Mouse (Mus musculus) myocyte (in vitro differentiated cells): Measurements from ENCODE around the gene Clnk. TPM values are rescaled to one million over a fixed set of nuclear protein-coding genes. Genes with fewer than 3 reads are reported as not detected.

ENCODE experiments used
- H3K27me3 ChIP-seq: one replicate; pipeline ENCODE4 v1.6.1; 2011; ENCODE audit not compliant: control insufficient read depth, insufficient read depth, insufficient read length
- H3K36me3 ChIP-seq: one replicate; pipeline ENCODE4 v1.6.1; 2011; ENCODE audit not compliant: control insufficient read depth, insufficient read depth
- H3K4me2 ChIP-seq: one replicate; pipeline ENCODE4 v1.6.1; 2011; ENCODE audit warnings: low read depth, control low read depth
- H3K4me3 ChIP-seq: one replicate; pipeline ENCODE4 v1.5.1; 2011; ENCODE audit warnings: mild to moderate bottlenecking, control low read depth, moderate library complexity
- H3K79me2 ChIP-seq: one replicate; pipeline ENCODE4 v1.6.1; 2011; ENCODE audit not compliant: control insufficient read depth, insufficient read depth
- H3ac ChIP-seq: one replicate; pipeline ENCODE4 v1.6.1; 2011; ENCODE audit not compliant: control insufficient read depth, insufficient read length
- CEBPB ChIP-seq: IDR thresholded peaks from 2 replicates; pipeline ENCODE4 v1.6.1; 2011; ENCODE audit warnings: mild to moderate bottlenecking, moderate library complexity; ENCODE audit not compliant: poor library complexity, insufficient read depth, severe bottlenecking
- E2F4 ChIP-seq: IDR thresholded peaks from one replicate; pipeline ENCODE4 v1.6.1; 2011; ENCODE audit warnings: mild to moderate bottlenecking, control low read depth, moderate library complexity; ENCODE audit not compliant: insufficient read depth
- MAX ChIP-seq: IDR thresholded peaks from one replicate; pipeline ENCODE4 v1.6.1; 2011; ENCODE audit warnings: low read depth, mild to moderate bottlenecking, control low read depth
- MYOD1 ChIP-seq, 3 experiments: IDR thresholded peaks; one replicate each; pipeline ENCODE4 v1.6.1; 2011; ENCODE audit warnings: control low read depth in 2 of 3, low read depth in 2 of 3, mild to moderate bottlenecking in 2 of 3, moderate library complexity in 1 of 3; ENCODE audit not compliant: insufficient read length in 2 of 3, control insufficient read depth in 1 of 3
- MYOG ChIP-seq, 3 experiments: IDR thresholded peaks; one replicate each; pipeline ENCODE4 v1.6.1; 2011; ENCODE audit warnings: control low read depth in 2 of 3, low read depth in 2 of 3, mild to moderate bottlenecking in 2 of 3; ENCODE audit not compliant: insufficient read length in 2 of 3, control insufficient read depth in 1 of 3, insufficient read depth in 1 of 3
- POLR2A ChIP-seq: IDR thresholded peaks from one replicate; pipeline ENCODE4 v1.6.1; 2011; ENCODE audit warnings: low read depth, mild to moderate bottlenecking, control low read depth, moderate library complexity; ENCODE audit not compliant: insufficient read length
- POLR2AphosphoS2 ChIP-seq: IDR thresholded peaks from one replicate; pipeline ENCODE4 v1.6.1; 2011; ENCODE audit warnings: low read depth, control low read depth; ENCODE audit not compliant: insufficient read length
- REST ChIP-seq: IDR thresholded peaks from one replicate; pipeline ENCODE4 v1.6.1; 2011; ENCODE audit warnings: mild to moderate bottlenecking, control low read depth, moderate library complexity; ENCODE audit not compliant: insufficient read depth, insufficient read length
- SRF ChIP-seq: IDR thresholded peaks from one replicate; pipeline ENCODE4 v1.6.1; 2011; ENCODE audit warnings: low read depth; ENCODE audit not compliant: control insufficient read depth, insufficient read length
- TCF12 ChIP-seq: IDR thresholded peaks from one replicate; pipeline ENCODE4 v1.6.1; 2011; ENCODE audit warnings: mild to moderate bottlenecking, control low read depth; ENCODE audit not compliant: poor library complexity, insufficient read depth, severe bottlenecking
- TCF3 ChIP-seq: IDR thresholded peaks from one replicate; pipeline ENCODE4 v1.6.1; 2011; ENCODE audit warnings: low read depth, control low read depth; ENCODE audit not compliant: insufficient read length
- USF1 ChIP-seq: IDR thresholded peaks from one replicate; pipeline ENCODE4 v1.6.1; 2011; ENCODE audit warnings: low read depth, mild to moderate bottlenecking, control low read depth, moderate library complexity
- polyA plus RNA-seq: library from polyadenylated mRNA; unstranded; fragments of >200 nt; fragmentation: generic; extraction: Trizol; gene quantifications from one replicate; pipeline ENCODE4 v1.2.1, GENCODE M21; 2012; ENCODE audit warnings: missing spikeins

The Clnk gene
- polyA plus RNA-seq, 1 experiment = not detected

DNA sequence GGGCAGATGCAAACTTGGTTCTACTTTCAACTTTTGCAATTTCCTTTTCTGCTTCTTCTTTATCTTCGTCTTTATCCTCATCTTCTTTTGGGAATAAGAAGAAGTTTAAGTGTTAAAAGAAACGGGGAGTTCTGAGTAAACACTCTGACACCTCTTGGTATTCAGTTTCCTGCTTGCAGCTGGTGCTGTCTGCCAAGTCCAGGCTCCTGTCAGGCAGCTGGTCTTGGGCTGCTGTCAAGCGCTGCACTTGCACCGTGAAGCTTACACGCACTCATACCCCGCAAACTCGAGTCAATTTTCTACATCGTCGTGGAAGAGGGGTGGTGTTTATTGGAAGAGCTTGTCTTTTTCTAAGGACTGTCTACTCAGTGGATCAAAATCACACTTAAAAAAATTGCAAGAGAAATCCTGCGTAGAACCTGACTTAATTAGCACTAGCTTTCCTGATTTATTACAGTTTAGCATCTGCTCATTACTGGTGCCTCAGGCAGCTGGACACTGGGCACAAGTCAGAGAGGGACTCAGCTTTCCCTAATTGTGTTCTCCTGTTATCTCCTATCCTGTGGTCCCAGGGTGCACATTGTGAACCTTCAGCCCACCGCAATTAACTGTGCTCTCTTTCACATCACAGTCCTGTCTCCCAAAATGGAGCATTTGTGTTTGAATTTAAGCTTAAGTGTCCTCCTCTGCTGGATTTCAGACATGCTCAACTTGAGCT lies 3.5 kb upstream of the Clnk start:
- Histone ChIP-seq H3K4me3 (no peak overlapping the region), H3ac (no peak overlapping the region), H3K27me3 (no peaks in the 10 kb centered on the region), H3K36me3 (no peaks in the 10 kb centered on the region), H3K4me2 (peak overlapping the region; percentile 47), H3K79me2 (no peaks in the 10 kb centered on the region)
- TF ChIP-seq MYOD1 (IDR thresholded peaks at IDR 0.05; ENCODE audit: control insufficient read depth in 1 of 3, insufficient read length in 2 of 3, low read depth in 2 of 3) (peak; percentile 84 to 90 (median 88)), POLR2AphosphoS2 (no peak), MYOG (IDR thresholded peaks at IDR 0.05; ENCODE audit: control insufficient read depth in 1 of 3, insufficient read depth in 1 of 3, insufficient read length in 2 of 3, low read depth in 2 of 3) (peak in 1 of 3 experiments; percentile 15), E2F4 (no peak)

DNA sequence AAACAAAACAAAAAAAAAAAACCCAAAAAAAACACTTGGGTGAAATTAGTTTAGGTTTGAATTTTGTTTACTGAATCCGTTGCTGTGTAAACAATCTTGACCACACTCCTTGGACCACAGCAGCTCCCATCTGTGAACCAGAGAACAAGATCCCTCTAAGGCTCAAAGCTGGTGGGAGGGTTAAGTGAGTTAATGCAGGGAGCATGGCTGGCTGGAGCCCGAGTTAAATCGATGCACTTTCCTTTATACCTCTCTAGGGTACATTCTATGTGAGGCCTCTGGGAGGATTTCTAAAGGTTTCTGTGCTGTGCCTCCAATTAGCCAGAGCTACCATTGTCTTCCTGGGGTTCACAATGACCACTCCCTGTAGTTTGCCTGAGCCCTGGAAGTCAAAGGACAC lies 1.2 kb downstream of the Clnk start:
- Histone ChIP-seq H3K36me3 (no peaks in the 10 kb centered on the region), H3ac (no peak overlapping the region), H3K79me2 (no peaks in the 10 kb centered on the region), H3K27me3 (no peaks in the 10 kb centered on the region), H3K4me2 (no peak overlapping the region), H3K4me3 (no peak overlapping the region)
- TF ChIP-seq MYOD1 (IDR thresholded peaks at IDR 0.05; ENCODE audit: control insufficient read depth in 1 of 3, insufficient read length in 2 of 3, low read depth in 2 of 3) (no peak), SRF (no peak), REST (no peak), TCF3 (no peak)

DNA sequence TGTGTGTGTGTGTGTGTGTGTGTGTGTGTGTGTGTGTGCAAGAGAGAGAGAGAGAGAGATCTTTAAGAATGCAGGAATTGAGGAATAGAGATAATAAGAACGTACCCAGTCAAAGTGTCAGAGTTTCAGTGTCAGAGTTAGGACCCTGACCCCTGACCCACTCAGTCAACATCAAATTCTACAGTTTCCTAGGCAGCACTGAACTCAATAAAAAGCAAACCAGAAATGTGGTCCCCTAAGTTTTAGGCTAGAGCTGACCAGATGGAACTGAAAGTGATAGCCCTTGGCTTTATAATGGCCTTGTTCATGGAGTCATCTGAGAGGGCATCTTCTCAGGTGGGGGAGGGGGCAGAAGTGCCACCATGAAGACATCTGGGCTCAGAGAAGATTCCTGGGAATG lies 1.7 kb downstream of the Clnk start:
- no peaks in the 10 kb centered on the region for H3K79me2 ChIP-seq
- TF ChIP-seq MYOG (IDR thresholded peaks at IDR 0.05; ENCODE audit: control insufficient read depth in 1 of 3, insufficient read depth in 1 of 3, insufficient read length in 2 of 3, low read depth in 2 of 3) = no peak
- no peak for TF ChIP-seq CEBPB
- TF ChIP-seq POLR2AphosphoS2 = no peak
- TF ChIP-seq MYOD1 (IDR thresholded peaks at IDR 0.05; ENCODE audit: control insufficient read depth in 1 of 3, insufficient read length in 2 of 3, low read depth in 2 of 3) = no peak
- TF ChIP-seq USF1 = no peak
- no peaks in the 10 kb centered on the region for H3K36me3 ChIP-seq
- H3K4me2 ChIP-seq = no peak overlapping the region
- H3K27me3 ChIP-seq = no peaks in the 10 kb centered on the region
- H3K4me3 ChIP-seq = no peak overlapping the region
- no peak overlapping the region for H3ac ChIP-seq

DNA sequence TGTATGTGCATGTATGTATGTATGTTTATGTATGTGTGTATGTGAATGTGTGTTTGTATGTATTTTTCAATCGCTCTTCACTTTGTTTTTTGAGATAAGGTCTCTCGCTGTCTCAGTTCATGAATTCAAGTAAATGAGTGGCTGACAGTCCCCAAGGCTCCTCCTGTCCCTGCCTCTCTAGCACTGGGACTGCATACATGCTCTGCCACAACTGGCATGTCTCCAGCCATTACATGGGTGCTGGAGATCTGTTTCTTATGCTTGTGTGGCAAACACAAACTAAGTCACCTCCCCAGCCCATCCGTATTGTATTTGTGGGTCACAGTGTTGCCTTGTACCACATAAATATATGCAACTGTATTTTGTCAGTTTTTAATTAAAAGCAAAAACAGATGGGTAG lies 3.7 kb downstream of the Clnk start:
- TF ChIP-seq REST (no peak), E2F4 (no peak), USF1 (no peak), TCF12 (no peak), MAX (no peak), POLR2A (no peak), TCF3 (no peak), CEBPB (no peak), POLR2AphosphoS2 (no peak), MYOG (IDR thresholded peaks at IDR 0.05; ENCODE audit: control insufficient read depth in 1 of 3, insufficient read depth in 1 of 3, insufficient read length in 2 of 3, low read depth in 2 of 3) (no peak), SRF (no peak), MYOD1 (IDR thresholded peaks at IDR 0.05; ENCODE audit: control insufficient read depth in 1 of 3, insufficient read length in 2 of 3, low read depth in 2 of 3) (no peak)
- Histone ChIP-seq H3K36me3 (no peaks in the 10 kb centered on the region), H3K79me2 (no peaks in the 10 kb centered on the region), H3ac (no peak overlapping the region), H3K27me3 (no peaks in the 10 kb centered on the region), H3K4me2 (no peak overlapping the region), H3K4me3 (no peak overlapping the region)

DNA sequence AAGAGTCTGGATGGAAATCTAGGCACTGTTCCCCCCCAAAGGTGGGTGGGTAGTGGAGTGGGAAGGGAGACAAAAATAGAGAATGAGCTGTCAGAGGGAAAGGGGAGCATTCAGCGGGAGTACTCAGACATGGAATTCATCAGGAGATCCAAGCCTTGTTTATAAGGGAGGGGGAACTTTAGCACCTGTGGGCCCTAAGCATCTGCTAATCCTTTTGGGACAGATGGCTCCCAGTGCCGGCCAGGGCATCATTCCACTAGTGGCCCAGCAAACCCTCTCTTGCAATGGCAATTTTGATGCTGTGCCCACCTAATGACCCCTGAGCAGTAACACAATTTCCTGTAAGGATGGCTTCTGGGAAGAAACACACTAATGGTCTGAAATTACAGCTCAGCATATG lies 5.0 kb downstream of the Clnk start:
- H3ac ChIP-seq = no peak overlapping the region
- no peaks in the 10 kb centered on the region for H3K27me3 ChIP-seq
- TF ChIP-seq E2F4 (no peak), MYOD1 (IDR thresholded peaks at IDR 0.05; ENCODE audit: control insufficient read depth in 1 of 3, insufficient read length in 2 of 3, low read depth in 2 of 3) (peak in 1 of 3 experiments; percentile 20)
- H3K36me3 ChIP-seq = no peaks in the 10 kb centered on the region
- H3K4me2 ChIP-seq = no peak overlapping the region
- H3K79me2 ChIP-seq = no peaks in the 10 kb centered on the region
- no peak overlapping the region for H3K4me3 ChIP-seq

DNA sequence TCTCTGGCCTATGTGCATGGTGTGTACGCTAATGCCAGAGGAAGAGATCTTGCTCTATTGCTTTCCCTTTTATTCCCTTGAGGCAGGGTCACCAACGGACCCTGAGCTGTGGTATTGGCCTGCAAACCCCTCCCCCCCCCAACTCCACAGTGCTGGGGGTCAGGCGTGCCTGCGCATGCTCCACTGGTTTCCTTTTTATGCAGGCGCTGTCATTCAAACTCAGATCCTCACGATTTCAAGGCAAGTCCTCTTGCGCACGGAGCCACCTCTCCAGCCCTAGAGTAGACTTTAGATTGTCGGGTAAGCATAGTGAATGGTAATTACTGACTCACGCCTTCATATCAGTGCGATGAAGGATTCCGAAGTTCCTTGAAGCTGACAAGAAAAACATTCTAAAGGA lies 6.1 kb downstream of the Clnk start:
- Histone ChIP-seq H3K27me3 (no peaks in the 10 kb centered on the region), H3K4me3 (no peak overlapping the region), H3K79me2 (no peaks in the 10 kb centered on the region), H3ac (no peak overlapping the region), H3K4me2 (no peak overlapping the region), H3K36me3 (no peaks in the 10 kb centered on the region)
- TF ChIP-seq MYOG (IDR thresholded peaks at IDR 0.05; ENCODE audit: control insufficient read depth in 1 of 3, insufficient read depth in 1 of 3, insufficient read length in 2 of 3, low read depth in 2 of 3) = no peak
- no peak for TF ChIP-seq POLR2AphosphoS2
- TF ChIP-seq MYOD1 (IDR thresholded peaks at IDR 0.05; ENCODE audit: control insufficient read depth in 1 of 3, insufficient read length in 2 of 3, low read depth in 2 of 3) = no peak
- no peak for TF ChIP-seq USF1
